Mouse (Mus musculus) inflammation-experienced regulatory T-cells, adult 16 weeks (primary cell): ENCODE measurements around the gene Rab10. TPM values are rescaled to one million over a fixed set of nuclear protein-coding genes. Genes with fewer than 3 reads are reported as not detected.

Experiments
- polyA plus RNA-seq: library from polyadenylated mRNA; unstranded; fragments of 100-300 nt; shearing (Covaris generic); gene quantifications from one replicate; pipeline ENCODE4 v1.2.1, GENCODE M21; 2017

Rab10 gene
- 103 TPM for polyA plus RNA-seq

GRCm38 (mm10) chr12:3309391-3310320, at the start of gene Rab10:
Gene Rab10 (minus strand): TSS chr12:3309969.

Other genes starting within 250 kb of the Rab10 start
- 9.0 TPM for gene Kif3c, start 55.2 kb upstream of the Rab10 start, polyA plus RNA-seq
- gene Asxl2, start 116.9 kb upstream of the Rab10 start, polyA plus RNA-seq, result 107 TPM